In genomic region chr2:162908052-162908491, GRCm38 (mm10) we compare ENCODE assay signal across 10 mouse cellular contexts. TPM values are rescaled to one million over a fixed set of nuclear protein-coding genes. Genes with fewer than 3 reads are reported as not detected.
A peak's percentile ranks its signal among the peaks of the same experiment; 100 is the strongest.
DNase-seq lines count a peak whose midpoint lies in the region; ATAC-seq and TF ChIP-seq lines count a peak whose summit lies in the region.
"Had no signal": no experiment of that assay in that cellular context is flagged by ENCODE, and none has a peak within 500 bp of the region (broad histone marks: within the 10 kb centered on the region; RNA-seq: fewer than 3 reads in every experiment).

No protein-coding gene starts in this region.

- no peak for ATAC-seq in granulocyte monocyte progenitor cell, adult 5-6 weeks (replicated peaks; ENCODE audit: poor library complexity, severe bottlenecking)
- ATAC-seq: CD4-positive, CD25-positive, alpha-beta regulatory T cell, adult 4 months had no signal

- intact Hi-C loops in heart, postnatal 14 days (cut with DNase I), result no loop called here
- intact Hi-C loops in gastrocnemius, adult 2 months (cut with DNase I), result no loop called here

- 32% methylated on average over 16 of the region's 16 CpGs for WGBS in heart, embryonic 10.5 days
- WGBS in limb, embryonic 10.5 days, result 44% methylated on average over 16 of the region's 16 CpGs

- no peaks in the 10 kb centered on the region for H3K36me3 ChIP-seq in heart, embryonic 10.5 days
- no peaks in the 10 kb centered on the region for H3K36me3 ChIP-seq in limb, embryonic 10.5 days

- peaks cover 3% of the 10 kb centered on the region; the same call in 1 of the 2 replicates for H3K4me1 ChIP-seq in heart, embryonic 10.5 days
- H3K4me1 ChIP-seq in limb, embryonic 10.5 days, result no peaks in the 10 kb centered on the region

- peak overlapping the region; percentile 31; the same call in 1 of the 2 replicates for H3K4me3 ChIP-seq in heart, embryonic 10.5 days
- no peak overlapping the region for H3K4me3 ChIP-seq in limb, embryonic 10.5 days
- no peak overlapping the region for H3K4me3 ChIP-seq in gastrocnemius, adult 2 months

- no peak for TF ChIP-seq CTCF in gastrocnemius, adult 2 months (IDR thresholded peaks at IDR 0.05)

- H3K9me3 ChIP-seq in heart, embryonic 10.5 days, result no peaks in the 10 kb centered on the region
- H3K9me3 ChIP-seq in limb, embryonic 10.5 days (replicated peaks), result no peaks in the 10 kb centered on the region

- H3K27ac ChIP-seq in heart, embryonic 10.5 days, result no peak overlapping the region
- H3K27ac ChIP-seq in limb, embryonic 10.5 days, result 0 out of 2 replicates have a peak overlapping the region, but pooled peaks have one; percentile 27
- H3K27ac ChIP-seq in gastrocnemius, adult 2 months, result no peak overlapping the region

- no peak for DNase-seq in heart, embryonic 10.5 days (ENCODE audit: low spot score)
- DNase-seq in heart, postnatal 14 days, result no peak
- peak; percentile 41 for DNase-seq in Muller cell, postnatal 12 days (ENCODE audit: inconsistent ontology term)
- peak; percentile 26 for DNase-seq in embryo, embryonic 11 days
- DNase-seq in limb, embryonic 10.5 days (ENCODE audit: low spot score), result no peak
- DNase-seq in gastrocnemius, adult 2 months, result no peak
- no peak for DNase-seq in thymus, postnatal 0 days (ENCODE audit: low spot score)
- DNase-seq: gastrocnemius, postnatal 36 days had no signal

- no peaks in the 10 kb centered on the region for H3K27me3 ChIP-seq in heart, embryonic 10.5 days (ENCODE audit: insufficient read depth, poor library complexity, severe bottlenecking)
- H3K27me3 ChIP-seq in limb, embryonic 10.5 days (ENCODE audit: low read depth, poor library complexity, severe bottlenecking), result no peaks in the 10 kb centered on the region

RNA-seq across cellular contexts. Expression of gene Srsf6, which starts 23.3 kb away (rescaled TPM):
- 179 and 208 TPM in 2 replicates for polyA plus RNA-seq in heart, embryonic 10.5 days (2016; fragmentation: Nextera tagmentation; extraction: Ambion mirVana)
- total RNA-seq in heart, postnatal 14 days (2021), result 10 to 100 TPM; 88.4 to 91.7 TPM
- polyA plus RNA-seq in limb, embryonic 10.5 days (2016; fragmentation: Nextera tagmentation; extraction: Ambion mirVana), result 296 and 308 TPM in 2 replicates
- total RNA-seq in gastrocnemius, adult 2 months (2021), result 10 to 100 TPM; 45.6 to 46.1 TPM
- total RNA-seq in granulocyte monocyte progenitor cell, adult 5-6 weeks (2014; fragmentation: Nextera tagmentation), result 240 and 262 TPM in 2 replicates
- total RNA-seq in granulocyte monocyte progenitor cell, adult 5-6 weeks (2017), result 224 and 259 TPM in 2 replicates
- 203 and 212 TPM in 2 replicates for polyA plus RNA-seq in thymus, postnatal 0 days (2015; fragmentation: Nextera tagmentation; extraction: Ambion mirVana)

RNA-seq across cellular contexts. Expression of gene L3mbtl1, which starts 35.2 kb away (rescaled TPM):
- 0.07 and 0.15 TPM in 2 replicates for polyA plus RNA-seq in heart, embryonic 10.5 days (2016; fragmentation: Nextera tagmentation; extraction: Ambion mirVana)
- total RNA-seq in heart, postnatal 14 days (2021), result under 1 TPM in 1 of 2 experiments, not detected in 1; 0.05 TPM
- 0.11 TPM in 1 of 2 replicates, not detected in the other for polyA plus RNA-seq in limb, embryonic 10.5 days (2016; fragmentation: Nextera tagmentation; extraction: Ambion mirVana)
- total RNA-seq in gastrocnemius, adult 2 months (2021), result not detected
- total RNA-seq in granulocyte monocyte progenitor cell, adult 5-6 weeks (2014; fragmentation: Nextera tagmentation), result not detected in 2 replicates
- total RNA-seq in granulocyte monocyte progenitor cell, adult 5-6 weeks (2017), result not detected in 2 replicates
- polyA plus RNA-seq in thymus, postnatal 0 days (2015; fragmentation: Nextera tagmentation; extraction: Ambion mirVana), result 0.05 TPM in 1 of 2 replicates, not detected in the other
- total RNA-seq: gastrocnemius, postnatal 36 days had no signal

Comparison
In these comparisons a context has a peak if more than half of its experiments do, and no peak if none do; other contexts are left out.
1. DNase-seq: peak in Muller cell, postnatal 12 days (single experiment) and embryo, embryonic 11 days (single experiment); none in heart, embryonic 10.5 days (single experiment), heart, postnatal 14 days (0 of 2), limb, embryonic 10.5 days (single experiment), gastrocnemius, adult 2 months (single experiment) and thymus, postnatal 0 days (single experiment).